Mouse (Mus musculus): ENCODE measurements around the gene Fryl. TPM values are rescaled to one million over a fixed set of nuclear protein-coding genes. Genes with fewer than 3 reads are reported as not detected.

Gene Fryl
- total RNA-seq, 4 experiments from 2014 or later: 17.8 to 22.5 (median 18.8) TPM

GRCm38 (mm10) chr5:73114878-73115277 is 141.5 kb downstream of the Fryl start:
- no peak for DNase-seq (ENCODE audit: low spot score in 2 of 2)

- DNase-seq (ENCODE audit: low spot score in 2 of 2): no peak
These were observed 144.1 kb downstream of the Fryl start for GRCm38 (mm10) chr5:73112331-73112730.

GRCm38 (mm10) chr5:73103657-73104056 is 152.8 kb downstream of the Fryl start:
- DNase-seq (ENCODE audit: low spot score in 2 of 2): no peak

GRCm38 (mm10) chr5:73102342-73102989 is 154.0 kb downstream of the Fryl start:
- DNase-seq (ENCODE audit: low spot score in 2 of 2): no peak

GRCm38 (mm10) chr5:73092236-73092635 is 164.2 kb downstream of the Fryl start:
- no peak for DNase-seq (ENCODE audit: low spot score in 2 of 2)

GRCm38 (mm10) chr5:73089158-73089557 is 167.3 kb downstream of the Fryl start:
- DNase-seq (ENCODE audit: low spot score in 2 of 2): no peak

GRCm38 (mm10) chr5:73081496-73081895 is 174.9 kb downstream of the Fryl start:
- DNase-seq (ENCODE audit: low spot score in 2 of 2): no peak

- DNase-seq (ENCODE audit: low spot score in 2 of 2): no peak
These were observed 176.6 kb downstream of the Fryl start for GRCm38 (mm10) chr5:73079801-73080200.

- DNase-seq (ENCODE audit: low spot score in 2 of 2): peak; percentile 10 to 29
These were observed 185.1 kb downstream of the Fryl start for GRCm38 (mm10) chr5:73071319-73071718.

- no peak for DNase-seq (ENCODE audit: low spot score in 2 of 2)
These were observed 189.5 kb downstream of the Fryl start for GRCm38 (mm10) chr5:73066946-73067345.

GRCm38 (mm10) chr5:73063768-73064669 is 192.4 kb downstream of the Fryl start:
- DNase-seq (ENCODE audit: low spot score in 2 of 2): no peak

GRCm38 (mm10) chr5:73061506-73062155 is 194.8 kb downstream of the Fryl start:
- DNase-seq (ENCODE audit: low spot score in 2 of 2): no peak

GRCm38 (mm10) chr5:73056937-73057336 is 199.5 kb downstream of the Fryl start:
- DNase-seq (ENCODE audit: low spot score in 2 of 2): no peak

GRCm38 (mm10) chr5:73056457-73056856 is 200.0 kb downstream of the Fryl start:
- DNase-seq (ENCODE audit: low spot score in 2 of 2): no peak

- DNase-seq (ENCODE audit: low spot score in 2 of 2): no peak
These were observed 202.5 kb downstream of the Fryl start for GRCm38 (mm10) chr5:73053933-73054332.

GRCm38 (mm10) chr5:73047651-73048245 is 208.7 kb downstream of the Fryl start:
- DNase-seq (ENCODE audit: low spot score in 2 of 2): no peak

- DNase-seq (ENCODE audit: low spot score in 2 of 2): no peak
These were observed 212.4 kb downstream of the Fryl start for GRCm38 (mm10) chr5:73044055-73044454.

GRCm38 (mm10) chr5:73032481-73032880 is 223.9 kb downstream of the Fryl start:
- no peak for DNase-seq (ENCODE audit: low spot score in 2 of 2)

- no peak for DNase-seq (ENCODE audit: low spot score in 2 of 2)
These were observed 227.8 kb downstream of the Fryl start for GRCm38 (mm10) chr5:73028646-73029045.

GRCm38 (mm10) chr5:73023801-73024200 is 232.6 kb downstream of the Fryl start:
- DNase-seq (ENCODE audit: low spot score in 2 of 2): no peak

- DNase-seq (ENCODE audit: low spot score in 2 of 2): no peak
These were observed 241.7 kb downstream of the Fryl start for GRCm38 (mm10) chr5:73014745-73015144.
